Mouse (Mus musculus) midbrain, embryonic 16.5 days (tissue): ENCODE data around the gene Ckap5. TPM values are rescaled to one million over a fixed set of nuclear protein-coding genes. Genes with fewer than 3 reads are reported as not detected.
A peak's percentile ranks its signal among the peaks of the same experiment; 100 is the strongest.

Source experiments
- ATAC-seq: fragments of 200-750 bp; cut with Nextera tagmentation; 2 replicates; pipeline ENCODE4 v1.8.0; 2017; ENCODE audit warnings: moderate TSS enrichment
- H3K27ac ChIP-seq: fragments of 300-500 bp; sonication (generic); 2 replicates; pipeline ENCODE4 v1.5.1; 2014; ENCODE audit warnings: mild to moderate bottlenecking, low read length, mixed read lengths
- H3K27me3 ChIP-seq: fragments of 300-500 bp; sonication (generic); 2 replicates; pipeline ENCODE4 v1.6.1; 2014; ENCODE audit warnings: low read depth, low read length, mixed read lengths; ENCODE audit not compliant: control insufficient read depth, insufficient read depth
- H3K36me3 ChIP-seq: fragments of 300-500 bp; sonication (generic); 2 replicates; pipeline ENCODE4 v1.6.1; 2014; ENCODE audit warnings: mild to moderate bottlenecking, low read length, moderate library complexity, mixed read lengths; ENCODE audit not compliant: control insufficient read depth, insufficient read depth
- H3K4me1 ChIP-seq: fragments of 300-500 bp; sonication (generic); 2 replicates; pipeline ENCODE4 v1.6.1; 2014; ENCODE audit warnings: mild to moderate bottlenecking, low read length, mixed read lengths; ENCODE audit not compliant: control insufficient read depth, insufficient read depth
- H3K4me2 ChIP-seq: fragments of 300-500 bp; sonication (generic); 2 replicates; pipeline ENCODE4 v1.6.1; 2014; ENCODE audit warnings: mild to moderate bottlenecking, low read length, mixed read lengths
- H3K4me3 ChIP-seq: fragments of 300-500 bp; sonication (generic); 2 replicates; pipeline ENCODE4 v1.5.1; 2014; ENCODE audit warnings: low read depth, mild to moderate bottlenecking, low read length, moderate library complexity, mixed read lengths
- H3K9ac ChIP-seq: fragments of 300-500 bp; sonication (generic); 2 replicates; pipeline ENCODE4 v1.6.1; 2014; ENCODE audit warnings: low read depth, low read length, mixed read lengths
- H3K9me3 ChIP-seq: fragments of 300-500 bp; sonication (generic); replicated peaks from 2 replicates; pipeline ENCODE4 v1.6.1; 2014; ENCODE audit warnings: mild to moderate bottlenecking, low read length, mixed read lengths; ENCODE audit not compliant: control insufficient read depth, poor library complexity, severe bottlenecking
- WGBS: fragments of 180-500 bp; shearing (Covaris S2); extraction: QIAGEN DNeasy Blood & Tissue Kit; methylation state at CpG from one replicate; pipeline ENCODE4 v1.1.7; 2014; 5-methylcytosine and 5-hydroxymethylcytosine counted together
- polyA plus RNA-seq: library from polyadenylated mRNA; unstranded; fragments of >200 nt; fragmentation: Nextera tagmentation; extraction: Ambion mirVana; gene quantifications from 2 replicates; pipeline ENCODE4 v1.2.1, GENCODE M21; 2015

Gene Ckap5
- polyA plus RNA-seq, 1 experiment from 2014 or later: 99.7 TPM

DNA sequence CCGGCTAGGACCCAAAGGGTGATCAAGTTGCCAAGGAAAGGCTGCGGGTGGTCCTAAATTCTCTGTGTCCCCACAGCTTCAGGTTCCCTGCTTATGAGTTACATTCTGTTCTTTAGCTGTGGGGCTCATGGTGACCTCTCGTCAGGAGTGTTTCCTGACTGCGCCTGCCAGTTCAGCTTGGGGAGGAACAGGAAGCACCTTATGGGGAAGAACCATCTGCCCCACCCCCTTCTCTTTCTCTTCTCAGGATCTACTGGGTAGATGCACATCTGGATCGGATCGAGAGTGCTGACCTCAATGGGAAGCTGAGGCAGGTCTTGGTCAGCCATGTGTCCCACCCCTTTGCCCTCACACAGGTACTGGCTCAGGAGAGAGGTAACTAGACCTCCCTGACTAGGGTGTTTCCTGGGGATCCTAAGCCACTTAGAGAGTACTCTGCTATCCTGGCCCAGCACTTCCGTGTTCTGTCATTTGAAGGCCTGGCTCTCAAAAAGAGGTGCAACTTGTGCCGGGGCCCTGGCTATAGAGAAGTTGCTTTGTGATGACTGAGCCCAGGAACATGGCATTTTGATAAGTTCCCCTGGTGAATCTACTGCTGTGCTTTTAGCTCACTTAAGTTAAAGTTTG, 28.4 kb upstream of the Ckap5 start:
- no peaks in the 10 kb centered on the region for H3K9me3 ChIP-seq
- no peak for ATAC-seq

GRCm38 (mm10) chr2:91508076-91508475, 18.5 kb upstream of the Ckap5 start:
- H3K27me3 ChIP-seq: no peaks in the 10 kb centered on the region
- H3K27ac ChIP-seq: no peak overlapping the region
- no peak overlapping the region for H3K4me3 ChIP-seq
- WGBS: 91% methylated on average over 8 of the region's 8 CpGs
- no peak overlapping the region for H3K4me2 ChIP-seq
- no peaks in the 10 kb centered on the region for H3K9me3 ChIP-seq
- no peaks in the 10 kb centered on the region for H3K36me3 ChIP-seq
- no peak overlapping the region for H3K9ac ChIP-seq
- no peak for ATAC-seq
- no peaks in the 10 kb centered on the region for H3K4me1 ChIP-seq

More for the DNA sequence above, 28.4 kb upstream of the Ckap5 start:
- 92% methylated on average over 8 of the region's 8 CpGs for WGBS
- H3K4me1 ChIP-seq: no peaks in the 10 kb centered on the region
- H3K9ac ChIP-seq: no peak overlapping the region
- no peaks in the 10 kb centered on the region for H3K27me3 ChIP-seq
- H3K4me2 ChIP-seq: no peak overlapping the region
- H3K4me3 ChIP-seq: no peak overlapping the region
- no peaks in the 10 kb centered on the region for H3K36me3 ChIP-seq
- no peak overlapping the region for H3K27ac ChIP-seq

DNA sequence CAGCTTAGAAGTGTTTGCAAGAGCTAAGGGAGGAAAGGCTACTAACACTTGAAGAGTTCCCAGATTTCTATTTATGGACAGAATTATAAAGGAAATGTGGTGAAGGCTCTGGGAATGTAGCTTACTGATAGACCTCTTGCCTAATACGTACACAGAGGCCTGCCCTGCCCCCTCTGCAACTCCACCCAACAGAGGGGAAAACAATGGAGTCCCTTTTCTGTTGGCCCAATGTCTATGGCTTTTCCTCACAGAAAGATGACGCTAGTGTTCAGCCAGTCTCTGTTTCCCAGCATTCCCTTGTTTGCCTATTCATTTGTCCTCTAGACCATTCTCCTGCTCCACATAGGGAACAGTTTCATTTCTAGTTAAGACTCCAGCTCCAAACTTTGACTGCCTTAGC, 9.4 kb upstream of the Ckap5 start:
- 7% methylated on average over 2 of the region's 2 CpGs for WGBS
- H3K4me1 ChIP-seq: no peaks in the 10 kb centered on the region
- H3K4me3 ChIP-seq: no peak overlapping the region
- H3K36me3 ChIP-seq: no peaks in the 10 kb centered on the region
- H3K27me3 ChIP-seq: no peaks in the 10 kb centered on the region
- no peak overlapping the region for H3K27ac ChIP-seq
- H3K9me3 ChIP-seq: no peaks in the 10 kb centered on the region
- no peak overlapping the region for H3K9ac ChIP-seq
- H3K4me2 ChIP-seq: no peak overlapping the region
- no peak for ATAC-seq

GRCm38 (mm10) chr2:91527147-91527486, 555 bp downstream of the Ckap5 start:
- peak overlapping the region; percentile 88 for H3K27ac ChIP-seq
- WGBS: under 1% methylated on average over 15 of the region's 15 CpGs
- ATAC-seq: peak; percentile 84
- no peaks in the 10 kb centered on the region for H3K36me3 ChIP-seq
- H3K4me3 ChIP-seq: peak overlapping the region; percentile 98
- peak overlapping the region; percentile 82 for H3K4me2 ChIP-seq
- peak overlapping the region; percentile 99 for H3K9ac ChIP-seq
- no peaks in the 10 kb centered on the region for H3K27me3 ChIP-seq
- peaks cover 16% of the 10 kb centered on the region for H3K4me1 ChIP-seq
- H3K9me3 ChIP-seq: no peaks in the 10 kb centered on the region

GRCm38 (mm10) chr2:91537588-91538205, 11.1 kb downstream of the Ckap5 start:
- H3K36me3 ChIP-seq: no peaks in the 10 kb centered on the region
- peak overlapping the region; percentile 53 for H3K4me2 ChIP-seq
- H3K9ac ChIP-seq: peak overlapping the region; percentile 47
- peak overlapping the region; percentile 26 for H3K4me3 ChIP-seq
- H3K27ac ChIP-seq: no peak overlapping the region
- H3K27me3 ChIP-seq: no peaks in the 10 kb centered on the region
- WGBS: under 1% methylated on average over 17 of the region's 17 CpGs
- ATAC-seq: peak; percentile 85
- no peaks in the 10 kb centered on the region for H3K9me3 ChIP-seq
- peaks cover 10% of the 10 kb centered on the region for H3K4me1 ChIP-seq

DNA sequence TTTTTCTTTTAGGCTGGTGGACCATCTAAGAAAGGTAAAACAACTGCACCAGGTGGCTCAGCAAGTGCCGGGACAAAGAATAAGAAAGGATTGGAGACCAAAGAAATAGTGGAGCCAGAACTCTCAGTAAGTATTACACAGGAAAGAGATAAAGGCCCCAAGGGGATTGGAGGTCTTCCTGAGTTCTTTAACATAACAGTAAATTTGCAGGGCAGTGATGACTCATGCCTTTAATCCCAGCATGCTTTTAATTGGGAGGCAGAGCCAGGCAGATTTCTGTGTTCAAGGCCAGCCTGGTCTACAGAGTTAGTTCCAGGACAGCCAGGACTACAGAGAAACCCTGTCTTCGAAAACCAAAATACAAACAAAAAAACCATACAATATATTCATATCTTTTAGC, 41.6 kb downstream of the Ckap5 start:
- Histone ChIP-seq H3K27me3 (no peaks in the 10 kb centered on the region), H3K9me3 (no peaks in the 10 kb centered on the region), H3K27ac (no peak overlapping the region), H3K4me1 (no peaks in the 10 kb centered on the region), H3K36me3 (peaks cover 45% of the 10 kb centered on the region), H3K4me2 (no peak overlapping the region), H3K4me3 (no peak overlapping the region), H3K9ac (no peak overlapping the region)
- ATAC-seq: no peak
- WGBS: 96% methylated on average over 2 of the region's 2 CpGs

DNA sequence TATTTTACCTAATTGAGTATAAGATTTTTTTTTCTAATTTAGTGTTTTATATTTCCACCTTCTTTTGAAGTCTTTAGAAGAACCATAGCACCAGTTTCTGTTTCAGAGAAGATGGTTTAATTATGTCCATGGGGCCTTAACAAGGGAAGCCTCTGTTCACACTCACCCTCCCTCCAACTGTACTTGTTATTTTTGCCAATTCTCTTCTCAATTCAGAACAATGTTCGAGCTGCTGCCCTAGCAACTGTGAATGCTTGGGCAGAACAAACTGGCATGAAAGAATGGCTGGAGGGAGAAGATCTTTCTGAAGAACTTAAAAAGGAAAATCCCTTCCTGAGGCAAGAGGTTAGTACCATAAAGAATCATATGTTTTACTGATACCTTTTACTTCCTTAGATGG, 54.3 kb downstream of the Ckap5 start:
- Histone ChIP-seq H3K9me3 (no peaks in the 10 kb centered on the region), H3K4me3 (no peak overlapping the region), H3K9ac (no peak overlapping the region), H3K27ac (peak overlapping the region; percentile 63), H3K36me3 (peaks cover 30% of the 10 kb centered on the region), H3K27me3 (no peaks in the 10 kb centered on the region), H3K4me1 (no peaks in the 10 kb centered on the region), H3K4me2 (no peak overlapping the region)
- ATAC-seq: no peak
- 73% methylated on average over 1 of the region's 1 CpGs for WGBS

GRCm38 (mm10) chr2:91586242-91586641, 59.7 kb downstream of the Ckap5 start:
- ATAC-seq: no peak
- Histone ChIP-seq H3K4me1 (no peaks in the 10 kb centered on the region), H3K9ac (no peak overlapping the region), H3K27ac (no peak overlapping the region), H3K27me3 (no peaks in the 10 kb centered on the region), H3K9me3 (no peaks in the 10 kb centered on the region), H3K36me3 (peaks cover 31% of the 10 kb centered on the region), H3K4me2 (no peak overlapping the region), H3K4me3 (no peak overlapping the region)
- WGBS: 94% methylated on average over 1 of the region's 1 CpGs

DNA sequence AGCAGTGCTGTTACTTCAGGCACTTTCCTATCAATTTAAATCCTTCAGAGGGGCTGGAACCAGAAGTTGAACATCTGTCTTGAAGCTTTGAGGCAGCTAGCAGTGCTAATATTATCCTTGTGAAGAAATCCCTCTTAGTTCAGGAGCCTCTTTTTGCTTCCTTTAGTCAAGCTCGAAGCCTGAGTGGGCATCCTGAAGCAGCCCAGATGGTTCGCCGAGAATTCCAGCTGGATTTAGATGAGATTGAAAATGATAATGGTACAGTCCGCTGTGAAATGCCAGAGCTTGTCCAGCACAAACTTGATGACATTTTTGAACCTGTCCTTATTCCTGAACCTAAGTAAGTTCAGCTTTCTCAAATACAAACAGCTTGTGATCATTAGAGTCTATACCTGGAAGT, 73.9 kb downstream of the Ckap5 start:
- Histone ChIP-seq H3K36me3 (peaks cover 44% of the 10 kb centered on the region), H3K4me3 (no peak overlapping the region), H3K4me1 (no peaks in the 10 kb centered on the region), H3K27me3 (no peaks in the 10 kb centered on the region), H3K9ac (no peak overlapping the region), H3K4me2 (no peak overlapping the region), H3K27ac (no peak overlapping the region), H3K9me3 (no peaks in the 10 kb centered on the region)
- 96% methylated on average over 4 of the region's 4 CpGs for WGBS
- no peak for ATAC-seq
